Mouse (Mus musculus) heart, postnatal 0 days (tissue): ENCODE measurements at regions not wholly inside any gene's neighbourhood (a gene's known extent, or its start where the extent isn't known, plus 50 kb on each side); places are given as distances from the start of the nearest gene placed in this dataset.

Source experiments
- CTCF ChIP-seq: IDR thresholded peaks from 2 replicates; pipeline ENCODE4 v1.5.1; 2016; ENCODE audit warnings: antibody characterized with exemption, control low read depth, low read depth
- EP300 ChIP-seq: IDR thresholded peaks from 2 replicates; pipeline ENCODE4 v1.6.1; 2016; ENCODE audit warnings: antibody characterized with exemption, low read depth

DNA sequence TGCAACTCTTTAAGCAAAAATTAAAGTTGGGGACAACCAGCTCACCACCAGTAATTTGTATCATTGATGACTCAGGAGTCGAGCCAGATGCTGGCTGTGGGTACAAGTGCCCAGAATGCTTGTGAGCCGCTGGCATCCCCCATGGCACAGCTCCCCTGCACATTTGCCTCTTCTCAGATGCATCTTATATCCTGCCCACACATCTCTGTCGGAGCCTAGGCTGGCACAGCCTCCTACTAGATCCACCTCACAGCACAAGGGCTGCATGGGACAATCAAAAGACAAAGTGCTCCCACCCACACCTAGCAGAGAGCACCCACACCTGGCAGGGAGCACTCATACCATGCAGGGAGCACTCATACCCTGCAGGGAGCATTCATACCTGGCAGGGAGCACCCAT is 109.6 kb downstream of the Cryba4 start:
- no peak for TF ChIP-seq CTCF
- TF ChIP-seq EP300 = no peak
